Mouse (Mus musculus) embryonic fibroblast, embryonic 13.5 days (primary cell): ENCODE measurements around the gene Gm8050.
"Not testable (repeated sequence)": the region's sequence is repeated elsewhere in the genome, so short reads cannot be mapped to it uniquely, and the experiment has no call there.

ENCODE experiments used
- CTCF ChIP-seq: IDR thresholded peaks from 2 replicates; pipeline ENCODE4 v1.5.1; 2011; ENCODE audit warnings: mild to moderate bottlenecking, control low read depth, low read length, moderate library complexity, borderline replicate concordance; ENCODE audit not compliant: insufficient read depth
- POLR2A ChIP-seq: IDR thresholded peaks from 2 replicates; pipeline ENCODE4 v1.6.1; 2011; ENCODE audit warnings: low read depth, mild to moderate bottlenecking, control low read depth, low read length, moderate library complexity

GRCm38 (mm10) chr14:6742232-6742631, 22.2 kb upstream of the Gm8050 start, which contains the start of gene Gm3636:
- not testable (repeated sequence) for TF ChIP-seq POLR2A, CTCF
